Mouse (Mus musculus): Measurements from ENCODE around the gene Nyx. TPM values are rescaled to one million over a fixed set of nuclear protein-coding genes. Genes with fewer than 3 reads are reported as not detected.

Gene Nyx
- polyA plus RNA-seq, 1 experiment: not detected

GRCm38 (mm10) chrX:13519408-13519783 is 53.5 kb downstream of the Nyx start:
- H3K27ac ChIP-seq (ENCODE audit: control insufficient read depth, insufficient read depth, low read depth, low read length, poor library complexity): no peak overlapping the region
- H3K4me1 ChIP-seq (ENCODE audit: control insufficient read depth, insufficient read depth, low read length): peaks cover 3% of the 10 kb centered on the region; the same call in 1 of the 2 replicates
- TF ChIP-seq POLR2A (IDR thresholded peaks at IDR 0.05; ENCODE audit: borderline replicate concordance, control insufficient read depth, low read depth, low read length): no peak
- no peak for TF ChIP-seq CTCF (IDR thresholded peaks at IDR 0.05; ENCODE audit: control insufficient read depth, insufficient read depth, low read length)
- no peak overlapping the region for H3K4me3 ChIP-seq (replicated peaks; ENCODE audit: control insufficient read depth, low read depth, low read length)
- 35% methylated on average over 5 of the region's 5 CpGs for WGBS

DNA sequence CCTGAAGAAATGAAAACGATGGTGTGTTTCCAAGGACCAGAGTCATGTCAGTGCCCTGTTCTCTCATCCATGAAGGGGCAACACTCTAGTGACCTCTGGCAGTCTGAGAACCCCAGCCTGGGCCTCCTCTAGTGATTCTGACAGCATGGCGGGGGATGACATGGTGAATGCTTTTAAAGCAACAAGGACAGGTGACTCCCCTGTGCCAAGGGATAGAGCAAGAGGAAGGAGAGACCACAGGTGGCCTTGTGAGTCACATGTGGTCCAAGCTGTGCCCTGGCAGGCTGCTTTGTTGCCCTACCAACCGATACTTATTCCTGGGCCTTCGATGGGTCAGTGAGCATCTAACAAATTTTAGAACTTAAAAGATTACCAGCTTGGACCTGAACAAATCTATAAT is 54.7 kb downstream of the Nyx start:
- 87% methylated on average over 4 of the region's 4 CpGs for WGBS
- no peak for TF ChIP-seq POLR2A (IDR thresholded peaks at IDR 0.05; ENCODE audit: borderline replicate concordance, control insufficient read depth, low read depth, low read length)
- TF ChIP-seq CTCF (IDR thresholded peaks at IDR 0.05; ENCODE audit: control insufficient read depth, insufficient read depth, low read length): no peak
- Histone ChIP-seq H3K27ac (ENCODE audit: control insufficient read depth, insufficient read depth, low read depth, low read length, poor library complexity) (no peak overlapping the region), H3K4me1 (ENCODE audit: control insufficient read depth, insufficient read depth, low read length) (peaks cover 3% of the 10 kb centered on the region; the same call in 1 of the 2 replicates), H3K4me3 (replicated peaks; ENCODE audit: control insufficient read depth, low read depth, low read length) (no peak overlapping the region)

- no peak overlapping the region for H3K27ac ChIP-seq (ENCODE audit: control insufficient read depth, insufficient read depth, low read depth, low read length, poor library complexity)
- H3K4me3 ChIP-seq (replicated peaks; ENCODE audit: control insufficient read depth, low read depth, low read length): no peak overlapping the region
- H3K4me1 ChIP-seq (ENCODE audit: control insufficient read depth, insufficient read depth, low read length): peaks cover 2% of the 10 kb centered on the region; the same call in 1 of the 2 replicates
- TF ChIP-seq CTCF (IDR thresholded peaks at IDR 0.05; ENCODE audit: control insufficient read depth, insufficient read depth, low read length): no peak
- no peak for TF ChIP-seq POLR2A (IDR thresholded peaks at IDR 0.05; ENCODE audit: borderline replicate concordance, control insufficient read depth, low read depth, low read length)
- 88% methylated on average over 8 of the region's 8 CpGs for WGBS
Observed at GRCm38 (mm10) chrX:13521288-13521687, 55.4 kb downstream of the Nyx start.

Other genes starting within 250 kb of the Nyx start
- gene Ddx3x, start 185.1 kb upstream of the Nyx start, polyA plus RNA-seq (2011; ENCODE audit: insufficient read depth, insufficient read length, low replicate concordance, missing spikeins): 40.6 and 96.2 TPM in 2 replicates
- not detected in 2 replicates for gene Gpr34, start 166.0 kb downstream of the Nyx start, polyA plus RNA-seq (2011; ENCODE audit: insufficient read depth, insufficient read length, low replicate concordance, missing spikeins)
- gene Gpr82, start 195.3 kb downstream of the Nyx start, polyA plus RNA-seq (2011; ENCODE audit: insufficient read depth, insufficient read length, low replicate concordance, missing spikeins): not detected in 2 replicates

Measured in bone marrow, adult 2 months (tissue).